Mouse (Mus musculus): ENCODE measurements around the gene Pde4a.

- TF ChIP-seq CTCF (conservative IDR thresholded peaks at IDR 0.05; ENCODE audit: insufficient read depth, insufficient read length, low read depth, low read length) = no peak
- TF ChIP-seq POLR2A (IDR thresholded peaks at IDR 0.05; ENCODE audit: low read depth, low read length) = no peak
Observed at GRCm38 (mm10) chr9:21193786-21194185, 28.3 kb downstream of the Pde4a start.

Measured in kidney, adult 2 months (tissue).